Mouse (Mus musculus): Measurements from ENCODE around the gene Orm3. TPM values are rescaled to one million over a fixed set of nuclear protein-coding genes. Genes with fewer than 3 reads are reported as not detected.

Gene Orm3
- polyA plus RNA-seq, 1 experiment = 1.2 TPM

DNA sequence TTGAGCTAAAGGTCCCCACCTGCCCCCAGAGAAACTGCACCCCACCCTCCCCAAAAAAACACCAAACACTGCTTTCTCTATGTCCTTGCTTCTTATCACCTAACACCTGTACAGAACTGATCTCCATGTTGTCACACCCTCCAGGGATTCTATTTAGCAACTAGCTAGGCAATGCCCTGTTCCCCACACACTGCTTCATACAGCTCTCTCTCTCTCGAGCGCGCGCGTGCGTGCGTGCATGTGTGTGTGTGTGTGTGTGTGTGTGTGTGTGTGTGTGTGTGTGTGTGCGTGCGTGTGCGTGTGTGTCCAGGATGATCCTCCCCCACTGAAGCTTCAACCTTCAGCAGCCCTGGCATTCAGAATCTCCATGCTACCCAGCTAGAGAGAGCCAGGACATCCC is 46.1 kb downstream of the Orm3 start:
- no peak for DNase-seq (ENCODE audit: low read depth)

DNA sequence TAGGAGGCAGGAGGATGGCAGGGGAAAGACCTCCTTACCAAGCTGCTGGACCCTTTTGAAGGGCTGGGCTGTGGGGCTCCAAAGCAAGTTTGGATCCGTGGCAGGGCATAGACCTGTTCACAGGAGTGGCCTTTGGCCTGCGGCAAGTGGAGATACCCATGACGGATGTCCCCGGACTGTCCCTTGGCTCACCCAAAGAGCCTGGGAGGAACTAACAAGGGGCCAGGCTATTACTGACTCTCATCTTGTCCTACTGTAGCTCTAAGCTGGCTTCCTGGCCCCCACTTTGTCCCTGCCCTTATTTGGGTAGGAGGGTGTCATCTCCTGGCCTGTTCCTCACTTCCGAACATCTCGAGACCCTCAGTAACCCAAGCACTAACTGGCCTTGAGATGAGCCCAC is 46.6 kb downstream of the Orm3 start:
- DNase-seq (ENCODE audit: low read depth) = no peak

DNA sequence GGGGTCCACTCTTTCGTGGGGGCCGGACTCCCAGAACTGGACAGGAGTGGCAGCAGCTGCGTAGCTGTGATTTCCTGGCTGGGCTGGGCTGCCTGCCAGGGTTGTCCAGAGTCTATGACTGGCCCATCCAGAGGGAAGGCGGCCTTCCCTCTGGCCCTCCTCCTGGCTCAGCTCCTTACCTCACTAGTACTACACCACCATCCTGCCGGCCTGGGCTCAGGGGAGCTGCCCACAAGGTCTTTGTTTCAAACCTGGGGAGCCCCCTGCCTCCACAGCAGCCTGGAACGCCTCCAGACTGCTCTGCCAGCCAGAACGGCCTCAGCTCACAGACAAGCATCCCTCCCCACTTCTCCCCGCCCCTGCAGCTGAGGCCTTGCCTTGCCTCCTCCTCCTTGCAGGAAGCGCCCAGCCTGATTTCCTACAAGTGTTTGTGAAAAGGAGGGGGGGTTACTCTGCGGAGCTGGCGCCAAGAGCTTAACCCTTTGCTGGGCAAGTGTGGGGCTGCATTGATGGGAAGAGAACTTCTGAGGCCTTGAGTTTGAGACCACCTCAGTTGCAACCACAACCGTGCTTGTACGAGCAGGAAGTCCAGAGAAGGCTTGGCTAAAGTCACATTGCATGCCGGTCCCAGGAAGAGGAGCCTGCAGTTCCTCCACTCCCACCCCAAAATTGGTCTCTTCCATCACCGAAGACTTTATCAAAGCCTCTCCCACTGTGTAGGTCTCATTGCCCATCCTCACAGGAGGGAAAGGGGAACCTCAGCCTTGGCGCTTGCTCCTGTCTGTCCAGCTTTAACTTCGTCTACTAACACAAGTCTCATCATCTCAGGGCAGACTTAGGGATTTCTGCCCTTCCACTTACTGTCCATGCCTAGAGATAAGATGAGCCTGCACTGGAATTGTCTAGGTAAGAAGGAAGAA is 47.3 kb downstream of the Orm3 start, which contains the start of gene Akna:
Gene Akna (minus strand): TSS at position 315 of the 920 bp plus-strand sequence.
- DNase-seq (ENCODE audit: low read depth) = no peak

DNA sequence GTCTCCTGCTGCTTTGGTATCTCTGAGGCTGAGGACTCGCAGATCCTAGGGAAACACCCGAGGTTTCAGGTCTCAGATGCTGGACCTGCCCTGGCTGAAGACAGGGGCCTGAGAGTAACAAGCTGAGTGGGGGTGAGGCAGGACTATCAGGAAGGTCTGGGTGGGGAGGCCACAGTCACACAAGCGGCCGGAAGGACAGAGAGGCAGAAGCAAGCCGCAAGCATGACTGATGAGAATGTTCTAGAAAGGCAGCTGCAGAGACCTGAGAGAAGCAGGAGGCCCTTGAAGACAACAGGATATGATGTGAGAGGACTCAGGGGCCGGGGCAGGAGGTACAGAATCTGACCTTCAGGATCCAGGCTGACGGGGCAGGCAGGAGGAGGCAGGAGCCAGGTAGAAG is 48.2 kb downstream of the Orm3 start:
- no peak for DNase-seq (ENCODE audit: low read depth)

DNA sequence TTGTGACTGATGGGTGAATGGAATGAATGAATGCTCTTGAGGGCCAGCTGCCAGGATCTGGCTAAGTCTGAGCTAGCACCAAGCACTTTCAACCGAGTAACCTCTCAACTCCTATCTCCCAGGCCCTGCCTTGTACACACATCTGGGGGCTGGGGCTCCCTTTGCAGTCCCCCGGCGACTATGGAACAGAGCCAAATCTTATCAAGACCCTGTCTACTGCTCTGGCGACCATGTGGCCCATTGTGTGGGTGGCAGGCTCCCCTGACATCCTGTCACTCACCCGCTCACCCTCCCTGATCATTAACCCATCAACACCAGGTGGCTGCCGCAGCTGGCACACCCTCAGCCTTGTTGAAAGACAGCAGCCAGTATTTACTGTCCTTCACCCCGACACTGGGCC is 49.1 kb downstream of the Orm3 start:
- no peak for DNase-seq (ENCODE audit: low read depth)

DNA sequence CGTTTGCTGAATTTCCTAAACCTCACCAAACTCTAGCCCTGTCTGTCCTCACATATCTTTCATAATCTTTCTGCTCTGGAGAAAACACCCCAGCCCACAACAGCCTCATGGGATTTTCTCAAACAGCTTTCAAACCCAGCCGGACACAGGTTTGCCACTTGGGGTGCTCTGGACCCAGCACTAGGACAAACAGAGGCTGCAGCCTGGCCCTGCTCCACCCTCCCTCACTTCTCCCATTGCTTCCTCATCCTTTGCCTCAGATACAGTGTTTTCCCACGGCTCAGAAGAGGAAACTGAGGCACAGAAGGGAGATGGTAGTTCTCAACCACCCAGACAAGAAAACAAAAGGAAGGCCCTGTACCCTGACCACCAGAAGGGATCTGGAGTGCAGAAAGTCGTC is 49.7 kb downstream of the Orm3 start:
- DNase-seq (ENCODE audit: low read depth) = no peak

DNA sequence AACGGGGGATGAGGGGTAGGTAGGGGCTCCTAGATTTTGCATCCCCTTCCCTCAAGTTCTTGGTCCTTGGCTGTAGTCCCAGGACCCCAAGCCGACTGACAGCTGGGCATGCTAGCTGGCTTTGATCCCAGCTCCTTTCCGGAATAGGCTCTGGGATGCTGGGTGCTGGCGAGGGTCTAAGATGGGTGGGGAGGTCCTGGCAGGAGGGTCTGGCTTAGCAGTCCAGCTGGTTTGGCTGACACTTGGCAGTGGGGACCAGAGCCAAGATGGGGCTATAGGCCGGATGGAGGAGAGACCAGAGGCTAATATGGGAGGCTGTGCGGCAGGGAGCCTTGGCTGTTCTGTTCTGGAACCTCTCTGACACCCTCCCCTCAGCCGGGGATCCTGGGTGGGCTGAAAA is 52.3 kb downstream of the Orm3 start:
- no peak for DNase-seq (ENCODE audit: low read depth)

DNA sequence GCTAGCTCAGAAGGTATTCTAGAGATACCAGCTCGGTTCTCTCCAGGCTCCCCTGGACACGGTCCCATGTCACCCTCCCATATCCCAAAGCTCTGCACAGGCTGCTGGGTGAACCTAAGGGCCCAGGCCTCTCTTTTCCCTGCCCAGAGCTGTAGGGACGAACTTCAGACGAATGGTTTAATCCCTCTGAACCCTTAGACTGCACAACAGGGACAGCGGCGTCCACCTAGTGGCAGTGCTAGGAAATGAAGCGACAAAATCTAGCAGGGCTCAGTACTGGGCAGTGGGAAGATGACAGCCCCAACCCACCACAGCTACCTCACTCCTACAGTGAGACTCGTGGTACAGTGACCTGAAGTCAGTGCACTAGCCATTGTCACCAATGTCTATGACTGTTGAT is 52.7 kb downstream of the Orm3 start:
- no peak for DNase-seq (ENCODE audit: low read depth)

Other genes starting within 250 kb of the Orm3 start
- gene Ambp, start 201.4 kb upstream of the Orm3 start, polyA plus RNA-seq (2012; rRNA removed) = 0.14 and 1.6 TPM in 2 replicates
- 1.4 and 1.9 TPM in 2 replicates for gene Kif12, start 184.0 kb upstream of the Orm3 start, polyA plus RNA-seq (2012; rRNA removed)
- 6.7 and 7.3 TPM in 2 replicates for gene Col27a1, start 142.2 kb upstream of the Orm3 start, polyA plus RNA-seq (2012; rRNA removed)
- gene Orm1, start 11.6 kb upstream of the Orm3 start, polyA plus RNA-seq (2012; rRNA removed) = 73.9 and 228 TPM in 2 replicates
- gene Orm2, start 6.3 kb downstream of the Orm3 start, polyA plus RNA-seq (2012; rRNA removed) = 0.84 and 2.9 TPM in 2 replicates
- gene Akna, start 47.2 kb downstream of the Orm3 start, polyA plus RNA-seq (2012; rRNA removed) = 4.0 and 5.2 TPM in 2 replicates
- gene Whrn, start 139.8 kb downstream of the Orm3 start, polyA plus RNA-seq (2012; rRNA removed) = 12.9 and 19.2 TPM in 2 replicates
- 90.6 and 126 TPM in 2 replicates for gene Atp6v1g1, start 188.6 kb downstream of the Orm3 start, polyA plus RNA-seq (2012; rRNA removed)
- gene Tmem268, start 202.6 kb downstream of the Orm3 start, polyA plus RNA-seq (2012; rRNA removed) = 21.0 and 25.8 TPM in 2 replicates
- gene Gm11213, start 249.1 kb downstream of the Orm3 start, polyA plus RNA-seq (2012; rRNA removed) = not detected in 2 replicates

Data from gonadal fat pad, adult 2 months (tissue).